ENCODE assay signal across 18 mouse cellular contexts in genomic region chr8:61388341-61388740, GRCm38 (mm10).
DNase-seq lines count a peak whose midpoint lies in the region; ATAC-seq and TF ChIP-seq lines count a peak whose summit lies in the region.
"Had no signal": no experiment of that assay in that cellular context is flagged by ENCODE, and none has a peak within 500 bp of the region (broad histone marks: within the 10 kb centered on the region; RNA-seq: fewer than 3 reads in every experiment).

No protein-coding gene starts in this region.

- H3K9ac ChIP-seq in liver, adult 2 months (ENCODE audit: low read depth, low read length): no peak overlapping the region
- no peak overlapping the region for H3K9ac ChIP-seq in liver, embryonic 11.5 days (ENCODE audit: low read depth, low read length)
- no peak overlapping the region for H3K9ac ChIP-seq in forebrain, embryonic 14.5 days (ENCODE audit: low read length)
- H3K9ac ChIP-seq in midbrain, embryonic 11.5 days (ENCODE audit: low read length): no peak overlapping the region
- H3K9ac ChIP-seq: heart, embryonic 13.5 days; liver, embryonic 12.5 days; stomach, embryonic 15.5 days had no signal

- DNase-seq in liver, adult 2 months (ENCODE audit: extremely low read depth, low read depth, low spot score): peak; percentile 91
- no peak for DNase-seq in liver, embryonic 11.5 days (ENCODE audit: low spot score)
- DNase-seq in forebrain, embryonic 14.5 days (ENCODE audit: low spot score): no peak
- no peak for DNase-seq in midbrain, embryonic 11.5 days (ENCODE audit: low spot score, missing footprints)
- peak; percentile 38 for DNase-seq in retina, postnatal 1 day
- DNase-seq in right cerebral cortex, postnatal 25 days: no peak
- no peak for DNase-seq in layer of hippocampus, adult 18-20 months (ENCODE audit: low spot score in 2 of 2)
- DNase-seq: adrenal gland, adult 2 months; cerebellum, adult 9-10 months; heart, adult 18-20 months; layer of hippocampus, adult 9-11 months; lung, adult 2 months; thymus, adult 18-20 months had no signal

- no peaks in the 10 kb centered on the region for H3K4me1 ChIP-seq in liver, adult 2 months (ENCODE audit: control insufficient read depth, insufficient read depth, low read length)
- no peaks in the 10 kb centered on the region; the same call in 1 of the 2 replicates for H3K4me1 ChIP-seq in liver, embryonic 11.5 days (replicated peaks; ENCODE audit: control insufficient read depth, insufficient read depth, low read length)
- peaks cover 29% of the 10 kb centered on the region for H3K4me1 ChIP-seq in forebrain, embryonic 14.5 days (ENCODE audit: control insufficient read depth, insufficient read depth, low read length)
- peaks cover 35% of the 10 kb centered on the region for H3K4me1 ChIP-seq in midbrain, embryonic 11.5 days (ENCODE audit: control insufficient read depth, insufficient read depth, low read length)

- no peak for ATAC-seq in liver, embryonic 11.5 days (replicated peaks; ENCODE audit: low FRiP score)
- no peak for ATAC-seq in forebrain, embryonic 14.5 days
- no peak for ATAC-seq in midbrain, embryonic 11.5 days (ENCODE audit: low FRiP score)
- ATAC-seq: liver, embryonic 12.5 days had no signal

- H3K9me3 ChIP-seq in liver, embryonic 11.5 days (ENCODE audit: control insufficient read depth, low read length): no peaks in the 10 kb centered on the region
- no peaks in the 10 kb centered on the region for H3K9me3 ChIP-seq in forebrain, embryonic 14.5 days (replicated peaks; ENCODE audit: control insufficient read depth, low read length)
- no peaks in the 10 kb centered on the region for H3K9me3 ChIP-seq in midbrain, embryonic 11.5 days (ENCODE audit: control insufficient read depth, low read length)
- H3K9me3 ChIP-seq: heart, embryonic 13.5 days; limb, embryonic 10.5 days; liver, embryonic 12.5 days; megakaryocyte, embryonic 14.5 days; stomach, embryonic 15.5 days had no signal

- TF ChIP-seq CTCF in liver, adult 2 months (IDR thresholded peaks at IDR 0.05; ENCODE audit: low read depth, low read length): no peak

- TF ChIP-seq POLR2A in liver, adult 2 months (IDR thresholded peaks at IDR 0.05; ENCODE audit: extremely low read depth, insufficient read depth, low read length): no peak

- 26% methylated on average over 9 of the region's 9 CpGs for WGBS in liver, adult 2 months
- 81% methylated on average over 9 of the region's 9 CpGs for WGBS in liver, embryonic 11.5 days
- WGBS in forebrain, embryonic 14.5 days: 56% methylated on average over 9 of the region's 9 CpGs
- 77% methylated on average over 9 of the region's 9 CpGs for WGBS in midbrain, embryonic 11.5 days

- no peak overlapping the region for H3K4me2 ChIP-seq in liver, embryonic 11.5 days
- H3K4me2 ChIP-seq in forebrain, embryonic 14.5 days (ENCODE audit: low read length): no peak overlapping the region
- H3K4me2 ChIP-seq in midbrain, embryonic 11.5 days: no peak overlapping the region
- H3K4me2 ChIP-seq: liver, embryonic 12.5 days; stomach, embryonic 15.5 days had no signal

- no peaks in the 10 kb centered on the region for H3K27me3 ChIP-seq in liver, adult 2 months (ENCODE audit: control insufficient read depth, insufficient read depth, low read length)
- H3K27me3 ChIP-seq in liver, embryonic 11.5 days (replicated peaks; ENCODE audit: control insufficient read depth, insufficient read depth, low read length): no peaks in the 10 kb centered on the region
- H3K27me3 ChIP-seq in forebrain, embryonic 14.5 days (replicated peaks; ENCODE audit: control insufficient read depth, insufficient read depth, low read length): no peaks in the 10 kb centered on the region
- no peaks in the 10 kb centered on the region for H3K27me3 ChIP-seq in midbrain, embryonic 11.5 days (ENCODE audit: control insufficient read depth, insufficient read depth, low read length)
- H3K27me3 ChIP-seq: liver, embryonic 12.5 days; megakaryocyte, embryonic 14.5 days; stomach, embryonic 15.5 days had no signal

- no peak overlapping the region for H3K27ac ChIP-seq in liver, adult 2 months (replicated peaks; ENCODE audit: insufficient read depth, low read depth, low read length)
- H3K27ac ChIP-seq in liver, embryonic 11.5 days (ENCODE audit: low read depth, low read length): no peak overlapping the region
- H3K27ac ChIP-seq in forebrain, embryonic 14.5 days (ENCODE audit: low read depth, low read length): peak overlapping the region; percentile 88
- peak overlapping the region; percentile 92 for H3K27ac ChIP-seq in midbrain, embryonic 11.5 days (ENCODE audit: low read depth, low read length)
- H3K27ac ChIP-seq: heart, embryonic 13.5 days; limb, embryonic 10.5 days; liver, embryonic 12.5 days; stomach, embryonic 15.5 days had no signal

- H3K4me3 ChIP-seq in liver, adult 2 months (ENCODE audit: insufficient read depth, low read depth, low read length): no peak overlapping the region
- H3K4me3 ChIP-seq in liver, embryonic 11.5 days (ENCODE audit: low read depth, low read length): no peak overlapping the region
- no peak overlapping the region for H3K4me3 ChIP-seq in forebrain, embryonic 14.5 days (ENCODE audit: low read depth, low read length)
- H3K4me3 ChIP-seq in midbrain, embryonic 11.5 days (ENCODE audit: low read depth, low read length): no peak overlapping the region
- H3K4me3 ChIP-seq: limb, embryonic 10.5 days; liver, embryonic 12.5 days; megakaryocyte, embryonic 14.5 days; stomach, embryonic 15.5 days had no signal

- no peaks in the 10 kb centered on the region for H3K79me2 ChIP-seq in liver, adult 2 months (ENCODE audit: control insufficient read depth, insufficient read depth, low read length)

- peaks cover 4% of the 10 kb centered on the region; the same call in 1 of the 2 replicates for H3K36me3 ChIP-seq in liver, adult 2 months (ENCODE audit: control insufficient read depth, insufficient read depth, low read length)
- H3K36me3 ChIP-seq in liver, embryonic 11.5 days (ENCODE audit: control insufficient read depth, insufficient read depth, low read length): no peaks in the 10 kb centered on the region; the same call in 1 of the 2 replicates
- H3K36me3 ChIP-seq in forebrain, embryonic 14.5 days (ENCODE audit: control insufficient read depth, insufficient read depth, low read length): peaks cover 21% of the 10 kb centered on the region
- H3K36me3 ChIP-seq in midbrain, embryonic 11.5 days (ENCODE audit: control insufficient read depth, insufficient read depth, low read length): peaks cover 3% of the 10 kb centered on the region; the same call in 1 of the 2 replicates
- H3K36me3 ChIP-seq: stomach, embryonic 15.5 days had no signal

Comparison
In these comparisons a context has a peak if more than half of its experiments do, and no peak if none do; other contexts are left out.
1. DNase-seq: peak in liver, adult 2 months (single experiment) and retina, postnatal 1 day (single experiment); none in liver, embryonic 11.5 days (single experiment), forebrain, embryonic 14.5 days (single experiment), midbrain, embryonic 11.5 days (single experiment), right cerebral cortex, postnatal 25 days (single experiment) and layer of hippocampus, adult 18-20 months (0 of 2).
2. H3K27ac ChIP-seq: peak in forebrain, embryonic 14.5 days (single experiment) and midbrain, embryonic 11.5 days (single experiment); none in liver, adult 2 months (single experiment) and liver, embryonic 11.5 days (single experiment).